Mouse (Mus musculus) ES-E14 (cell line): ENCODE data around the gene Capn11.

Experiments used
- CHD2 ChIP-seq: IDR thresholded peaks from 2 replicates; pipeline ENCODE4 v1.6.1; 2014; ENCODE audit warnings: mild to moderate bottlenecking, low read depth, low read length, inconsistent platforms
- ZNF384 ChIP-seq: IDR thresholded peaks from 2 replicates; pipeline ENCODE4 v1.6.1; 2012; ENCODE audit warnings: low read depth, low read length, inconsistent platforms

DNA sequence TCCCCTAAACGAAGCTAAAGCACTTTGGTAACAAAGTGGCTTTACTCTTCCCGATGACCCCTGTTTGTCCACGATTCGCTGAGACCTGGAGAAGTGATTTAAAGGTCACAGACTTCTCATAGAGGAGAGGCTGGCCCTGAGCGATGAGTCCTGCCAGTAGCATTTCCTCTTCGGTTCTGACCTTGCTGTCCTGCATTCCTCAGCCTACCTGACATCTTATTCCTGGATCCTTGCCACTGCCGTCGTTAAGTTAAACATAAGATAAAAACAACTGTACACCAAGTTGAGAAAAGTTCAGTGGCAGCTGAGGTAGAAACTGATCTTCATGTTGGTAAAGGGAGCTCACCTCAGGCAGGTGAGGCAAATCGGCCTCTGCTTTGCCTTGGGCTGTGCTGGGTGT is 30.0 kb upstream of the Capn11 start:
- no peak for TF ChIP-seq CHD2
- TF ChIP-seq ZNF384 = no peak
